Mouse (Mus musculus) E14TG2a.4 (cell line): ENCODE data around the gene Thtpa.

ENCODE experiments used
- H3K27me3 ChIP-seq: 2 replicates; pipeline ENCODE4 v1.6.1; 2014; ENCODE audit warnings: low read length, control low read depth; ENCODE audit not compliant: insufficient read depth
- H3K36me3 ChIP-seq: 2 replicates; pipeline ENCODE4 v1.6.1; 2014; ENCODE audit warnings: low read length, control low read depth; ENCODE audit not compliant: insufficient read depth
- H3K4me1 ChIP-seq: replicated peaks from 2 replicates; pipeline ENCODE4 v1.6.1; 2014; ENCODE audit warnings: low read depth, low read length, control low read depth
- H3K4me3 ChIP-seq: replicated peaks from 2 replicates; pipeline ENCODE4 v1.5.1; 2014; ENCODE audit warnings: mild to moderate bottlenecking, low read length
- H3K9me3 ChIP-seq: 2 replicates; pipeline ENCODE4 v1.6.1; 2014; ENCODE audit warnings: low read length, control low read depth
- CTCF ChIP-seq: conservative IDR thresholded peaks from 2 replicates; pipeline ENCODE4 v1.5.1; 2014; ENCODE audit warnings: low read length
- NANOG ChIP-seq: IDR thresholded peaks from 2 replicates; pipeline ENCODE4 v1.6.1; 2014; ENCODE audit warnings: borderline replicate concordance, low read length, mixed read lengths
- POU5F1 ChIP-seq: IDR thresholded peaks from 2 replicates; pipeline ENCODE4 v1.6.1; 2014; ENCODE audit warnings: low read length, borderline replicate concordance

Thtpa gene

DNA sequence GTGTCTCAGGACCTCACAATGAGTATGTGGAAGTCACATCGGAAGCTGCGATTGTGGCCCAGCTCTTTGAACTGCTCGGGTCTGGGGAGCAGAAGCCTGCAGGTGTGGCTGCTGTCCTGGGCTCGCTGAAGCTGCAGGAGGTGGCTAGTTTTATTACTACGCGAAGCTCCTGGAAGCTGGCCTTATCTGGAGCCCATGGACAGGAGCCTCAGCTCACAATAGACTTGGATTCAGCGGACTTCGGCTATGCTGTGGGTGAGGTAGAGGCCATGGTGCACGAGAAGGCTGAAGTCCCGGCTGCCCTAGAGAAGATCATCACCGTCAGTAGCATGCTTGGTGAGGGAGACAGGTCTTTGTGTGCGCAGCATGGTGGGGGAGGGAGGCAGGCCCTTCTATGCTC lies 1.1 kb downstream of the Thtpa start:
- H3K27me3 ChIP-seq, result no peaks in the 10 kb centered on the region
- peaks cover 33% of the 10 kb centered on the region for H3K36me3 ChIP-seq
- H3K9me3 ChIP-seq, result no peaks in the 10 kb centered on the region
- H3K4me3 ChIP-seq, result peak overlapping the region; percentile 87
- TF ChIP-seq POU5F1 (no peak), NANOG (no peak), CTCF (no peak)
- peaks cover 80% of the 10 kb centered on the region for H3K4me1 ChIP-seq

- peaks cover 84% of the 10 kb centered on the region for H3K4me1 ChIP-seq
- H3K4me3 ChIP-seq, result peak overlapping the region; percentile 65
- TF ChIP-seq NANOG, result no peak
- TF ChIP-seq CTCF, result no peak
- TF ChIP-seq POU5F1, result no peak
- H3K9me3 ChIP-seq, result no peaks in the 10 kb centered on the region
- H3K27me3 ChIP-seq, result no peaks in the 10 kb centered on the region
- peaks cover 40% of the 10 kb centered on the region for H3K36me3 ChIP-seq
Measured at GRCm38 (mm10) chr14:55096573-55097087, 2.0 kb downstream of the Thtpa start.

GRCm38 (mm10) chr14:55097646-55098045 lies 3.1 kb downstream of the Thtpa start:
- no peaks in the 10 kb centered on the region for H3K9me3 ChIP-seq
- TF ChIP-seq POU5F1, result no peak
- TF ChIP-seq CTCF, result no peak
- no peak for TF ChIP-seq NANOG
- H3K4me3 ChIP-seq, result peak overlapping the region; percentile 65
- no peaks in the 10 kb centered on the region for H3K27me3 ChIP-seq
- peaks cover 84% of the 10 kb centered on the region for H3K4me1 ChIP-seq
- H3K36me3 ChIP-seq, result peaks cover 47% of the 10 kb centered on the region

DNA sequence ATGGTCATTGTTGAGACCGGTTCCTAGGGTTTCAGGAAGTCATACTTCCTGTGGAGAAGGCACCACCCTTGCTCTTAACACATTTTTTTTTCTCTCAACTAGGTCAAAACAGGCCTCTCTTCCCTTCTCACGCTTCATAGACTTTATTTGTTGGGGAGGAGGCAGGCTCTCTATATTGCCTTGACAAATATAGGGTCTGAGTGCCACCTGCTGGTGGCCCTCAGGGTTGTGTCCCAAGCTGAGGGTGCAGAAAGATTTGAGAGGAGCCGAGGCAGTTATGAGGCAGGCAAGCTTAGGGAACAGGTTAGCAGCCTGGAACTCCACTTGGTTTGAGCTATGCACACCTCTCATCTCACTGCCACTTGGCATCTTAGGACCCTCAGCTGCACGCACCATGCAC lies 3.5 kb downstream of the Thtpa start:
- Histone ChIP-seq H3K4me3 (peak overlapping the region; percentile 65; the same call in 1 of the 2 replicates), H3K9me3 (no peaks in the 10 kb centered on the region), H3K36me3 (peaks cover 51% of the 10 kb centered on the region), H3K27me3 (no peaks in the 10 kb centered on the region), H3K4me1 (peaks cover 79% of the 10 kb centered on the region)
- TF ChIP-seq CTCF (peak; percentile 68), NANOG (no peak), POU5F1 (no peak)

DNA sequence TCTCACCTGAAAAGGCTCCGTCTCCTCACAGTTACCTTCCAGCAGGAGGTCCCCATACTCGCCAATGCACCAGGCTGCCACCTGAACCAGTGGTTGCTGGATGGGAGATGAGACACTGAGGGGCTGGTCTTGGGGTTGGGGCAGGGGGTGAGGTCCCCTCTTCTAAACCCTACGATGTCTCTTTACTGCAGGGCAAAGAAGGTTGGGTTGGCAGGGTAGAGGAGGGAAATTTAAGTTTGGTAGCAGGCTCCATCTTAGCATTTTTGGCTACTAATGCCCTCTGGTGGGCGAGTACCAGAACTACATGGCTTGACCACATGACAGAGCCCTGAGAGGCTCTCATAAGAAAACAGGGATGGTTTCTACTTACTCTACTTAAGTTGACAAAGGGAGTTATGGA lies 7.0 kb downstream of the Thtpa start:
- H3K9me3 ChIP-seq, result no peaks in the 10 kb centered on the region
- peak overlapping the region; percentile 57 for H3K4me3 ChIP-seq
- peaks cover 63% of the 10 kb centered on the region for H3K36me3 ChIP-seq
- 0 out of 2 replicates have a peak, but pooled peaks cover 5% of the 10 kb centered on the region for H3K27me3 ChIP-seq
- TF ChIP-seq POU5F1, result no peak
- TF ChIP-seq NANOG, result no peak
- TF ChIP-seq CTCF, result peak; percentile 88
- peaks cover 75% of the 10 kb centered on the region for H3K4me1 ChIP-seq

- H3K27me3 ChIP-seq, result 0 out of 2 replicates have a peak, but pooled peaks cover 7% of the 10 kb centered on the region
- peaks cover 58% of the 10 kb centered on the region for H3K36me3 ChIP-seq
- H3K4me3 ChIP-seq, result no peak overlapping the region
- no peaks in the 10 kb centered on the region for H3K9me3 ChIP-seq
- peaks cover 75% of the 10 kb centered on the region for H3K4me1 ChIP-seq
- TF ChIP-seq NANOG (no peak), POU5F1 (no peak), CTCF (no peak)
Measured at GRCm38 (mm10) chr14:55102253-55102785, 7.7 kb downstream of the Thtpa start.

DNA sequence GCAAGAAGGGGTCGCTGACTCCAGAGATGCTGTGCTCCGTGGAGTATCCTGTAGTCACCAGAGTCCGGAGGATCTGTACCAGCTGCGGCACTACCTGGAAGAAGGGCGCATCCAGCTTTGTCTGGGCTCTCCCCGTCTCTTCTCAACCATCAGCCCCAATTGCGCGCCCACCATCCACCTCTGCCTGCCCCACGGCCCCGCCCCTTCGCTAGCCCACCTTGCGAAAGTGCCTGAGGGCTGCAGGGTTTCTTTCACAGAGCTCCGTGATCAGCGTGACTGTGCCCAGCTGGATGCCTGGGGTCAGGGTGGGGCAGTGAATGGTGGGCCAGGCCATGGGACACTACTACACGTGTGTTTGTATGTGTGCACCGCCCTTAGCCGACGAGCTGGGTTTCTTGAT lies 9.8 kb downstream of the Thtpa start:
- Histone ChIP-seq H3K27me3 (peaks cover 21% of the 10 kb centered on the region), H3K9me3 (no peaks in the 10 kb centered on the region), H3K36me3 (peaks cover 41% of the 10 kb centered on the region), H3K4me3 (peak overlapping the region; percentile 82), H3K4me1 (peaks cover 74% of the 10 kb centered on the region)
- TF ChIP-seq NANOG (no peak), POU5F1 (no peak), CTCF (no peak)

GRCm38 (mm10) chr14:55105386-55105785 lies 10.8 kb downstream of the Thtpa start:
- Histone ChIP-seq H3K9me3 (no peaks in the 10 kb centered on the region), H3K36me3 (peaks cover 31% of the 10 kb centered on the region), H3K4me1 (peaks cover 77% of the 10 kb centered on the region), H3K27me3 (peaks cover 31% of the 10 kb centered on the region), H3K4me3 (peak overlapping the region; percentile 82)
- no peak for TF ChIP-seq NANOG
- TF ChIP-seq CTCF, result no peak
- no peak for TF ChIP-seq POU5F1
